Mouse (Mus musculus) liver (tissue): ENCODE measurements around the gene Slc35f1.

Source experiments
- DNase-seq: peaks from one replicate; pipeline ENCODE4 v3.0.0-alpha.2; 2020; ENCODE audit warnings: mixed read lengths

The Slc35f1 gene

DNA sequence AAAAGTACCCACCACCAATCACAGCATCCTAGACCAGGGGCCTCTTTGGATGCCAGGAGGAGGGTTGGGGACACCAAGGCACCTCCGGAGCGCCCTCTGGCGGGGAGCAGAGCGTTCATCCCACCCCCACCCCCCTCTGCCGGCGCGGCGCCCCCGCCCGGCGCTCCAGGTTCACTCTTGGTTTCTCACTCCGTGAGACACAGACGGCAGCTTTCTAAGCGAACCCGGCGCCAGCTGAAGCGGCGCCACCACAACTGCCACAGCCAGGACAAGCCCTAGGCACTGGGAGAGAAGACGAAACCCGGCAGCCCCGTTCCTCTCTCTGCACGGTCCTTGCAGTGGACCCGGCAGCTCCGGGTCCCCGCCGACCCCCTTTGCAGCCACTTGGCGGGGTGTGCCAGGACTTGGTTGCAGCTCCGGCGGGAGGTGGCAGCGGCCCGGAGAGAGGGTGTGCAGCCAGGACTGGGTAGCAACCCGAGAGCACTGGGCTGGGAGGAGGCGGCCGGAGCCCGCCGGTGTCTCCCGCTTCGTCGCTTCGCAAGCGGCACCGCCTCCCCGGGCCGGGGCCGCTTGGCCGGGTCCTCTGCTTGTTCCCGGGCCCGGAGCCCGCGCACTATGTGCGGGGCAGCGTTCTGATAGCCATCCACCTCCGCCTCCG, at the start of gene Slc35f1:
Gene Slc35f1 (plus strand): TSS at position 200 of the 658 bp plus-strand sequence.
- DNase-seq = peak; percentile 71

DNA sequence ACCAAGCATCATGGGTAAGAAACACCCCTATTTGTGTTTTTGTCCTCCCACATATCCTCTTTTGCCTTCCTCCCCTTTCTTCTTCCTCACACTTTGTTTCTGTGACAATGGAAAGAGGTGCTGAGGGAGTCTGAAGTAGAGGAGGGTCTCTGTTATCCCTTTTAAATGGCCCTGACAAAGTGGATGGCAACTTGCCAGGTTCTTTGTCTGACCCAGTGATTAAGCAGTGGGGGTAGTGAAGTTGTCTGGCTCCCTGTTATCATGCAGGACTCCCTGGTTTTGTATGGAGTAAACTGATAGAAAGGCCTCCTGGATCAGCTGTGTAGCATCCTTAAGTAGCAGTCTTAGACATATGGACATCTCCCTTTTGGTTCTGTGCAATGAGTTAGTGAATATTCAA, 19.1 kb upstream of the Slc35f1 start:
- DNase-seq = no peak

DNA sequence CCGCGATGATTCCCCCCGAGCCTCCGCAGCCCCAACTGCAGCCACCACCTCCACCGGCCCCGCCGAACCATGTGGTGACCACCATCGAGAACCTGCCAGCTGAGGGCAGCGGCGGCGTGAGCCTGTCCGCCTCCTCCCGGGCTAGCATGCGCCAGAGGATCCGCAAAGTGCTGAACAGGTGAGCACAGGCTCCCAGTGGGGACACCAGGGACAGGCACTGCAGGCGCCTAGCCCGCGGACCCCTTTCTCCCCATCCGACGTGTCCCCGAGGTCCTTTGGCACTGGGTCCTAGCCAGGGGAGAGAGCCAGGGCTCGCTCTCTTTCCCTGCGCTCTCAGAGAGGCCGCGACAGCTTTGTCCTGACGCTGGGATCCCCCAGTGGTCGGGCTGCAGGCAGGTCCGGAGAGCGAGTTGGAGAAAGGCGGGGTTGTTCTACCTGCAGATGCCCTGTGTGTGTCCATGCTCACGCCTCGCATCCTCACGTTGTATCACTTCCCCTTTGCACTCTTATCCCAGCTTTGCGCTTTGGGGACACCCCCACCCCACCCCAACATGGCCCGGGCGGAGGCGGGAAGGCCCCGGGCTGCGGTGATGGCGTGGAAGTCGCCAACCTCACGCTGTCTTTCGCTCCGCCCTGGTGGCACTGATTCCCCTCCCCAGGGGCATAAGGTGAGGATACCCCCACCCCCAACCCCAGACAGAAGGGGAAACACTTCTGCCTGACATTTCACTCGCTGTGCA, 829 bp downstream of the Slc35f1 start:
- DNase-seq = peak; percentile 5

DNA sequence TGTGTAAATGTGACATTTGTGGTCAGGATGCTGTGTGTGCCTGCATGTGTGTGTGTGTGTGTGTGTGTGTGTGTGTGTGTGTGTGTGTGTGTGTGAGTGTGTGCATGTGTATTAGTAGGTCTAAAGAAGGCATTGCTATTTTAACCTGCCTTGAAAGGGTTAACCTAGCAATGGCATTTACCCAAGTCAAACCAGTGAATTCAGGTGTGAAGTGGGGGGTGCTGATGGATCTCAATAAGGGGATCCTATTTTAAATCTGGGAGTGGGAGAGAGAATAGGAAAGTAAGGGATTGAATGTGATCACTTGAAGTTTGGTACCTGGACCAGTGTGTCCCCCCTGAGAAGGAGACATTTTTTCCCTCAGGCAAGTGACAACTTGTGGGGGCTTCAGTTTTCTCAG, 13.4 kb downstream of the Slc35f1 start:
- DNase-seq = no peak

DNA sequence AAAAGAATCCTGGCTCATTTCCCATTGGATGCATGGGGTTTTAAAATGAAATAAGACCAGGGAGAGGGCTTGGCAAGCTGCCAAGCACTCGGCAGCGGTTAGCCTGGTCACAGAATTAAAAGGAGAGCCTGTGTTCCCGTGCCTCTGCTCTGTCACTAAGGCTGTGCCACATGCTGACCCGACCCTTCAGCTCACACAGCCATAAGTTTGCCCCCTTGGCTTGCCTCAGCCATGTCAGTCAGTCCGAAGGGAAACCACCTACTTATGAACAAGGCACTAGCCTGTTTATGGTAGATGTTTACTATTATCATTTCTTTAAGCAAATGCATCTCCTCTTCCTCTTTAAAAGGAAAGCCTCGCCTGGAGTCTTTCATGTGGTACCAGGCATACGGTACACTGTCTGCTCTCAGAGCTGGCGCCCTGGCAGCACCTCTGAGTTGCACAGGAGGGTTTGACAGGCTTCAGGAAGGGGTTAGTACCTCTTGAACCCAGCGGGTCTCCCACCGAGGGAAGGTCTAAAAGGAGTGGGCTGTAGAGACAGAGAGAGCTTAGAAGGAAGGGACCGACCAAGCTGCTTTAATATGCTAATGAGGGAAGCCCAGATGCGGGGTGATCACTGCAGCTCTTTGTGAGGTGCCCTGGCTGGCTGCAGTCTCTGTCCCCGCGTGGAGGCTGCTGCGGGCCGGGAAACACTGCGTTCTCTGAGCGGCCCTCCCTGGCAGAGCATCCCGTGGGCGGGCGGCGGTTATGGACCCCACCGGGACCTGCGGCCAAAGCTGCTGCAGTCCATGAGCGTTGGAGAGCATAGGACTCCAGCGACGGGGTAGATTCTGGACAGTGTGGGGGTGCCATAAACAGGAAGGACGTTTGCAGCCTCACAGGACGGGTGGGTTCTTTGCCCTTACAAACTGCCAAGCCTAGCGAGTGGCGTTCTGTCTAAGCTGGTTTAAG, 14.0 kb downstream of the Slc35f1 start:
- DNase-seq = peak; percentile 16

DNA sequence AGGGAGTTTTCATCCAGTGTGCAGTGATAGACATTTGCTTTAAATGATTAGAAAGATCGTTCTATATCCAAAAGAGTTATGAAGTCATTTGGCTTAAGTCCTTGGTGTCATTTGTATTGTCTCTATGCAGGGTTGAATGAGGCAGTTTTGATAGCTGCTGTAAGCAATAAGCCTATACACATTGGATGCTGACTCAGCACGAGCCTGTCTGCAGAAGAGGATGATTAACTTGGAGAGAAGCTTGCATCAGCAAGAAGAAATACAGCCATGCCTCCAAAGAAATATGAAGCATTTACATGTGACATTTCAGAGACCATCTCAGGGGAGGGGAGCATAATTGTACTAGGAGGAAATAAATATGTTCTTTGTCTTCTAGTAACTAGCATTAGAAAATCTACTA, 19.1 kb downstream of the Slc35f1 start:
- no peak for DNase-seq

DNA sequence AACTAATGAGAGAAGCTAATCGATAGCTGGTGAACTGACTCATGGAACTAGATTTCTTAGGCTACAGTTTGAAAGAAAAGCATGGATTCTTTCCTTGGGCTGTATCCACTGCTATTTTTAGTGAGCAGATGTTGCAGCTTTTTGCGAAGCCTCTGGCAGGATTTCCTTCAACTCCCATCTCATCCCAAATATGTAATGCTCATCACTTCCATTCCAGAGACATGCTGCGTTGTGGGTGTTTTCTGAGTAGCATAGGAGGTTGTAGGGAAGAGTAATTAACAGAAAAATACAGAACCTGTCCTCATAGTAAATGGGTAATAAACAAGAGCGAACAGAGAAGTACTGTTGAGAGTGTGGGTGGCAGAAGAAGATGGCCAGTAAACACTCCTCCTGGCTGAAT, 21.8 kb downstream of the Slc35f1 start:
- no peak for DNase-seq

DNA sequence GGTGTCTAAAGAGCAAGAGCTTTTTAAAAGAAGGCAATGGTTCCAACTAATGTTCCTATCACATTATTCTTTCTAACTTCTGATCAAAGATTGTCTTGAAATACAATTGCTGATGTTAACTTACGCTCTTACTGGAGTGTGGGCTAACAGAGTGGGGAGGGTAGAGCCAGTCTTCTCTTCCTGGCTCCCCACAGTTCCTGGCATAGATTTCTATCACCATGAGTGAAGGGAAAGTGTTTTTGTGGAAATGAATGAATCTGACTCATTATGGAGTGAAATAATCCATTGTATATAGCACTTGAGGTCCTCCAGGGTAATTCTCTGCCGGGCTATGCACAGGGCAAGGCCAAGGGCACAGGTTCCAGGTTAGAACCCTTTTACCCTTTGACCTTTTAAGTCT, 24.2 kb downstream of the Slc35f1 start:
- DNase-seq = no peak

DNA sequence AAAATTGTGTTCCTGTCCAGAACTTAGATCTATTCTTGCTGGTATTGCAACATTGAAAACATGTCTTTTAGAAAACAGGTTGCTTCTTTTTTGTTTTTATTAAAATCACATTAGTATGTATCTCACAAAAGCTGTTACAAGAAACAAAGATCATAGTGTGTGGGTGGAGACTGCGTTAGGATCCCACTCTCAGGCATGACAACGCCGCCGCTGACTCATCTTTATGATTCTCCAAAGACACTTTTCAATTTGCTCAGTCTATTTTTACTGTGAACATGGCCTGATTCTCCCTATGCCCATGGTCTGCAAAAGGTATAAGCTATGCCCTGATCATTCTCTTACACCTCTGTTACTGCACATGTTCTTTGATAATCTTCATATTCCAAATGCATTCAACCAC, 24.8 kb downstream of the Slc35f1 start:
- DNase-seq = no peak

DNA sequence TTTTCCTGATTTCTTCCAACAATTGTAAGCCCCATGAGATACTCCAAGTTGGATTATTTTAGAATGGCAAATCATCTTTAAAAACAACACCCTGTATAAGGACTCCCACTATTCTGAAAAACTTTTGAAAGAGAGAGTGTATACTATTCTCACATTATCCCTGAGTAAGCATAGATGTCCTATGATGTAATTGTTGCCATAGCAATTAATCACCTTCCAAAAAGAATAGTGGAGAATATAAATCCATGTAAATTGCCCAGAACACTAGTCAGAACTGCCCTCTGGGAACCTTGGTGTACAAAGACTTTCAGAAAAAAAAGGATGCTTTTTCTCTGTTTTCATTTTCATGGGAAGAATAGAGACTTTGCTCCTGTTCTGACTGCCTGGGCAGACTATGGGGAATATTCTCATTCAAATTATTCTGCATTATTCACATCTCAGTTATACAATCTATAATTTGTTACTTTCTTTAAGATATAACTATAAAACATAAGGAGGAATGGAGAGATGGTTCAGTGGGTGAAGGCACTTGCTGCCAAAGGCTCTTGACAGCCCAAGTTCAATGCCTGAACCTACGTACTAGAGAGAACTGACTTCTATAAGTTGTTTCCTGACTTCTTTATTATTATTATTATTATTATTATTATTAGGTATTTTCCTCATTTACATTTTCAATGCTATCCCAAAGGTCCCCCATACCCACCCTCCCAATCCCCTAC, 28.0 kb downstream of the Slc35f1 start:
- DNase-seq = no peak

DNA sequence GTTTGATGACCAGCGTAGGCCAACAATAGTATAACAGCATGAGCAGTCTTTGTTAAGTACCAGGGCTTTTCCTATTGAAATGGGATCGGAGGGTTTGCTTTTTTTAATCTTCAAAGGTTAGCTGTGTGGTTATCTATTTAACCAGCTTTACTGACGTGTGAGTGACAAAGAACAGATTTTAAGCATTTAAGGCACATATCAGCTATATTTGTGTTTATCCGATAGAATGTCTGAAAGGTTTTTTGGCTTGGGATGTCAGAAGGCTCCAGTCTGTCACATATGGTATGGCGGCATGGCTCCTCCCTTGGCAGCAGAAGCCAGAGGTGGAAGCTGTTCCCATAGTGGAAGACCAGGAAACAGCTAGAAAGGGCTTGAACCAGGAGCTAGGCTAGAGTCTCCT, 36.3 kb downstream of the Slc35f1 start:
- DNase-seq = no peak

DNA sequence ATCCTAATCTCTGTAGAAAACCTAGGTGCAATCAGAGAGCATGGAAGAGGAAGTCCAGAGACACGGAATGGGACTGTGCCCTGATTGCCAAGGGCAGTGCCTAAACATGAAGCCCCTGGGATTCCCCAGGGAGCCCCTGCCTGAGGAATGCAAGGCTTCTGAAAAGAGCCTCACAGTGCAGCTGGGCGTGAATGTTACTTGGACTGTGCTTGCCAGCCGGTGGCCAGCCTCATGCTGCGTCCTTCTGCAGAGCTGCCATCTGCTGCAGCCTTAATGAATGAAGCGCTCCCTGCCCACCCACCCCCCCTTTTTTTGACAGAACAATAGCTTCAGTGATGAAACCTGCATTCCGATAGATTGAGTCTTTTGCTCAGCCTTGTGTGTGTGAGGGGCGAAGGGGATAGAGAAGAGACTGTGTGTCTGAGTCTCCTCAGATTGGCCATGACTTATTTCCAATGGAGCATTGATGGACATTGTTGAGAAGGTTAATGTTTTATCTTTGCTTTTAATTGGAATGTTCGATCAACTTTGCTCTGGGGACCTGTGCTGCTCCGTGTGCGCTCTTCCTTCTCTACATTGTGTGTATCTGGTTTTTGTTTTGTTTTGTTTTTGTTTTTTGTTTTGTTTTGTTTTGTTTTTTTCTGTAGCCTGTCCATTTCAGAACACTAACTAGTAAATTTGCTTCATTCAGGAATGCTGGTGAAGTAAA, 52.5 kb downstream of the Slc35f1 start:
- peak; percentile 7 for DNase-seq

DNA sequence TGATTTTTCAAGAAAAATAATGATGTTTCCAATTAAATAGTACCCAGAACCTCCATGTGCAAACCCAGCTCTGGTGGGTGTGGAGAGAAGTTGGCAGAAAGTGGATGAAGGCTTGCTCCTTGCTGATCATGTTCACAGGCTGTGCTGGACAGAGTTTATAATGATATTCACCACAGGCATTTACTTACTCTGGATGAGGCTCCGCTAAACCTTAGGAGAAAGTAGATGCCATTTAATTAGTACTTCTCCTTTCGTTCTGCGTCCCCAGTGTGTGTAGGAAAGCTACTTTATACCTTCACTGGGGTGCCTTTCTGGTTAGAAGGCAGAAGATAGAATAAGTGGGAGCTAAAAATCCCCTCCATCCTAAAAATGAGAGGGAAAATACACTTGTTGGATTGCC, 53.5 kb downstream of the Slc35f1 start:
- DNase-seq = no peak

DNA sequence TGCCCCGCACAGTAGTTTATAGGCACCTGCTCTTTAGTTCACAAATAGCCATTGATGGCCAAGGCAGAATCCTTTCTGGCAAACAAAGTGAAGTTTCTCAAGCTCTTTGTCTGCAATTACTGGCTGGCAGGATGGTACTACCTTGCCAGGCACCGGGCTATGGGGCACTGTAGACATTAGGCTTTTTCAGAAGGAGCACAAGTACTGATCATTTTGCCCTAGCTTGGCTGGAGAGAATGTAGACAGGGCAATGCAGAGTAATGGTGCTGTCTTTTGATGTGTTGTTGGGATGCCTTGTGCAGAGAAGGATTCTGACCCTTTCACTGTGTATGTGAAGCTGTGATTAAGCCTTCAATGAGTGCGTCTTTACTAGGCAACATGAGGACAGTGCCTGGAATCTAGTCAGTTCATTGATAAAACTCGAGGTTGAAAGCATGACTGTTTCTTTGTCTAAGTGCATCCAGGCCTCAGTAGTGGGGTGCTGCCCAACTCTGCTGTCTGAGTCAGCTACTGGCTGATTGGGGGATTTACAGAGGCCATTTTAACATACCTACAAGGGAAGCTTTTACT, 57.8 kb downstream of the Slc35f1 start:
- no peak for DNase-seq

DNA sequence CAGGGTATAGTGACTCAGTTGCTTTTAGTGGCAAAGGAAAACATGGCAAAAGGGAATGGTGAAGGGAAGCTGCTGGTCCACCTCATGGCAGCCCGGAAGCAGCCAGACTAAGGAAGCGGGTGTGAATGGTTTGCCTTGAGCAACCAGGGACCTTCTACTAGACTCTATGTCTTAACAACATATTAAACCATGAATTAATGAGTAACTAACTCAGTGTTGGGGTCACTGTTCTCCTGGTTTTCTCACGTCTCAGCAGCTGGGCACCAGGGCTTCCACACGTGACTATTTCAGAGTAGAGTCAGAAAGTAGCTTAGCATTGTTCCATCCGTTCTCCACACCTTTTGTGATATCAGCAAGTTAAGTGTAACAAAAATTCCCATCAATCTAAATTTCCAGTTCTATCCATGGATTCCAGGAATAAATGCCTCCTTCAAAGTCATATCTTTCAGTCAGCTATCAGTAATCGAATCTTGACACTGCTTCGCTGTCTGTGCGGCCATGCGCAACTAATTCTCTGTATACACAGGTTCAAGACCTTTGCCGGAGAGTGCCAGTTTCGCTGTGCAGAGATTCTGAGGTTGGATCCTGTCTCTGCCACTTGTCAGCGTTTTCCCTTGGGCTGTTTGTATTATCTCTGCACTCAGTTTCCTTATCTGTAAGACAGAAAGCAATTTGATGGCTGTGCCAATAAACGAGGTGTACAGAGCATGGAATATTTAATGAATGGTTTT, 65.8 kb downstream of the Slc35f1 start:
- no peak for DNase-seq

DNA sequence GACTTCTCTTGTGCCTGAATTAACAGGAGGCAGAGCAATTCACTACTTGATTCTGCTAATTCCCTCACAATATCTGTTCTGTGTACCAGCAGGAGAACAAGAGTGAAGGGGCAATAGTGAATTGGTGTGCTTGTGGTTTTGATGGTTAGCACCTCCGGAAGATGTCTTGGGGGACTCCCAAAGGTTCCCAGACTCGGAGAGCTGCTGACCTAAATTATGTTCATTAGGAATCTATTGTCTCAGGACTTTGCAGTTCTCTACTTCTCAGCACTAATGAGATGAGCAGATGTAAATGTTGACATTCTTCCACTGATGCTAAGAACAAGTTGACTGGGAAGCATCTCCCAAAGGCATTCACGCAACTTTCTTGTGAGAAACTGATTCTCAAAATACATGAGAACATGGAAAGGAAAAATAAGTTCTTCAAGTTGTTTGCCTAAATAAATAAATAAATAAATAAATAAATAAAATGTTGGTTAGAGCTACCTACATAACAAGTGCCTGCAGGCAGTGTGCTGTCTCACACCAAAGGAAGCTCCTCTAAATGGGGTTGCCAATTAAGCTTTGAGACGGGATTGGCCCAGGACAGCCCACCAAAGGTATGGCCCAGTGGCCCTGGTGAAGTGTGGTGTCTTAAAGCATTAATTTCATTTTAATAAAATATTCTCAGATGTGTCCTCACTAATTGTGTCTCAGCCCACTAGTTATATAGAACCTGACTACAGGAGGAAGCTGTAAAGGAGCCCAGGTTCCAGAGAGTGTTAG, 67.3 kb downstream of the Slc35f1 start:
- no peak for DNase-seq

DNA sequence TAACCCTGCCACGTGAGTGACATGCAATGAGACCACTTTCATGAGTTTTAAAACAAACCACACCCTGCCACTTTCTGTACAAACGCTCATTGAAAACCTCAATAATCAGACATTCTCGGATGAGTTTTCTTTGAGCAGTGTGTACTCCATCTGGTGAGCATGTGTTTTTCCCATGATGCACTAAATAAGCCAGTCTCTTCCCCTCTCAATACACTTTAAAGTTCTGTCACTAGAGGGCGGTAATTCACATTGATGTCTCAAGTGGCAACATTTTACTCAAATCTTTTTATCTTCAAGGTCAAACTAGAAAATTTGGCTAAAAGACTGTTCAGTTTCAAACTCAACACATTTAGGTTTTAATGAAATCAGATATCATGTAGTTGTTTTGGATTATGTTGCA, 68.3 kb downstream of the Slc35f1 start:
- DNase-seq = no peak

DNA sequence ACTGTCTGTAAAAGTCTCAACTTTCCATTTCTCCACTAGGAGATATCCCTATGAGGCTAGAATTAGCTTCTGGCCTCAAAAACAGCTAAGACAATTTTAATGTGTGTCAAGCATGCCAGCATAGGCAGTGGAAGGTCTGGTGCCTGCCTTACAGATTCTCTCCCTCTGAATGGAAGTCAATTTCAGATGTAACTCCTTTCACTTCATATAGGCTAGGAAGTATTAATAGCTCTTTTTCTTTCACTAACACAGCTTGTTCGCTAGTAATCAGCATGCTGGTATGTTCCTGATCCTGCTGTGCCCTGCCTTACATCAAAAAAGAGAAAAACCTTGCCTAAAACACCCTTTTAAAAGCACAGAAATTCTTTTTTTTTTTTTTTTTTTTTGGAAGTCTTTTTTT, 70.2 kb downstream of the Slc35f1 start:
- DNase-seq = no peak

DNA sequence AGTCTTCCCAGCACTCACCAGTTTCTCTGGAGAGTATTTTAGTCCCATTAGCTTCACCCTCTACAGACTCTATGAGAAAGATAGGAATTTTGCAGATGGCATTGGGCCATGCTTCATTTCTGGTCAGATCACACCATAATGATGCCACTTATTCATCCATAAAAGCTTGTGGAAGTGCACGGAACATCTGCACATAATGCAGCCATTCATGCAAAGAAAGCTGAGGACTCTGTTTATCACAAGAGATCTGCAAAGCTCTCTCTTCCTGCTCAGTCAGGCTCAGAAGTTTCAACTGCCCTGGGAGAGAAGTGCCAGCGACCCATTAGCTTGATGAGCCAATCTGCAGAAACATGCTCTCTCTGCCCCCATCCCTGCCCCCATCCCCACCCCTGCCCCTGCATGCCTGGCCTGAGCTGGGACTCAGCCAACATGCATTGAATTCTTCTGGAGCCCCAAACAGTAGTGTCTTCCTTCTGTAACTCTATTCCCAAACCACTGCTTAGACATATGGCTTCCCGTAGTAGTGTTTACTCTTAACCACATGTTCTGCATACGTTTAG, 89.7 kb downstream of the Slc35f1 start:
- no peak for DNase-seq

DNA sequence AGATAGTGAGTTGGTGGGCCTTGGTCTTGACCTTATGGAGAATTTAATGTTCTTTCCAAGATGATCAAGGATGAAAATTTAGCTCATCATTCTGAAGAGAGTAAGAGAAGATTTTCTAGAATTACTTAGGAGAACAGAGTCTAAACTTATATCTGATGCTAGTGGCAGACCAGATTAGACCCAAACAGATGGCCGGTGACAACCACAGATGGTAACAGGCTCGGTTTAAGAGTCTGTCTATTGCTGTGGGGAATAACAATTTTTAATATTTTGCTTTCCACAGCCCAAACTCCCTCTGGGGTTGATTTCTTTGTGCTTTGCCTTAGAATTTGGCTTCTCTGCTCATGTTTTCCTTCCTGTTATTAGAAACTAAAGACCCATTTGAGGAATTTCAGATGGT, 96.7 kb downstream of the Slc35f1 start:
- DNase-seq = no peak
